Mouse (Mus musculus): ENCODE results near the gene Hist1h3g. TPM values are rescaled to one million over a fixed set of nuclear protein-coding genes. Genes with fewer than 3 reads are reported as not detected.
A peak's percentile ranks its signal among the peaks of the same experiment; 100 is the strongest.

Hist1h3g gene
- total RNA-seq (2014; fragmentation: Nextera tagmentation) (189 and 293 TPM in 2 replicates), total RNA-seq (2017) (189 and 625 TPM in 2 replicates)

- ATAC-seq (replicated peaks; ENCODE audit: low FRiP score, low TSS enrichment, poor library complexity, severe bottlenecking), result peak; percentile 74
Measured at GRCm38 (mm10) chr13:23535137-23536075, at the start of gene Hist1h3g. TSS of gene Hist1h3g (plus strand) at chr13:23535422.

- peak; percentile 96 for ATAC-seq (replicated peaks; ENCODE audit: low FRiP score, low TSS enrichment, poor library complexity, severe bottlenecking)
Measured at GRCm38 (mm10) chr13:23488400-23489322, 46.6 kb upstream of the Hist1h3g start, which contains the start of gene Btn2a2. TSS of gene Btn2a2 (minus strand) at chr13:23488857.

- peak; percentile 16; the same call in 1 of the 2 replicates for ATAC-seq (replicated peaks; ENCODE audit: low FRiP score, low TSS enrichment, poor library complexity, severe bottlenecking)
Measured at GRCm38 (mm10) chr13:23490863-23491262, 44.4 kb upstream of the Hist1h3g start.

- ATAC-seq (replicated peaks; ENCODE audit: low FRiP score, low TSS enrichment, poor library complexity, severe bottlenecking), result 0 out of 2 replicates have a peak, but pooled peaks have one; percentile 32
Measured at GRCm38 (mm10) chr13:23491263-23491662, 44.0 kb upstream of the Hist1h3g start.

- ATAC-seq (replicated peaks; ENCODE audit: low FRiP score, low TSS enrichment, poor library complexity, severe bottlenecking), result 0 out of 2 replicates have a peak, but pooled peaks have one; percentile 54
Measured at GRCm38 (mm10) chr13:23491990-23492389, 43.2 kb upstream of the Hist1h3g start.

- no peak for ATAC-seq (replicated peaks; ENCODE audit: low FRiP score, low TSS enrichment, poor library complexity, severe bottlenecking)
Measured at GRCm38 (mm10) chr13:23495526-23495925, 39.7 kb upstream of the Hist1h3g start.

GRCm38 (mm10) chr13:23497656-23498321 is 37.4 kb upstream of the Hist1h3g start:
- no peak for ATAC-seq (replicated peaks; ENCODE audit: low FRiP score, low TSS enrichment, poor library complexity, severe bottlenecking)

- no peak for ATAC-seq (replicated peaks; ENCODE audit: low FRiP score, low TSS enrichment, poor library complexity, severe bottlenecking)
Measured at GRCm38 (mm10) chr13:23498653-23499052, 36.6 kb upstream of the Hist1h3g start.

GRCm38 (mm10) chr13:23499943-23500342 is 35.3 kb upstream of the Hist1h3g start:
- no peak for ATAC-seq (replicated peaks; ENCODE audit: low FRiP score, low TSS enrichment, poor library complexity, severe bottlenecking)

GRCm38 (mm10) chr13:23500424-23501200 is 34.6 kb upstream of the Hist1h3g start:
- peak; percentile 38 for ATAC-seq (replicated peaks; ENCODE audit: low FRiP score, low TSS enrichment, poor library complexity, severe bottlenecking)

- ATAC-seq (replicated peaks; ENCODE audit: low FRiP score, low TSS enrichment, poor library complexity, severe bottlenecking), result no peak
Measured at GRCm38 (mm10) chr13:23501511-23501910, 33.7 kb upstream of the Hist1h3g start.

- ATAC-seq (replicated peaks; ENCODE audit: low FRiP score, low TSS enrichment, poor library complexity, severe bottlenecking), result no peak
Measured at GRCm38 (mm10) chr13:23502031-23502567, 33.1 kb upstream of the Hist1h3g start.

- no peak for ATAC-seq (replicated peaks; ENCODE audit: low FRiP score, low TSS enrichment, poor library complexity, severe bottlenecking)
Measured at GRCm38 (mm10) chr13:23502916-23503315, 32.3 kb upstream of the Hist1h3g start.

- ATAC-seq (replicated peaks; ENCODE audit: low FRiP score, low TSS enrichment, poor library complexity, severe bottlenecking), result peak; percentile 41; the same call in 1 of the 2 replicates
Measured at GRCm38 (mm10) chr13:23503797-23504196, 31.4 kb upstream of the Hist1h3g start.

GRCm38 (mm10) chr13:23505662-23506345 is 29.4 kb upstream of the Hist1h3g start:
- peak; percentile 17; the same call in 1 of the 2 replicates for ATAC-seq (replicated peaks; ENCODE audit: low FRiP score, low TSS enrichment, poor library complexity, severe bottlenecking)

GRCm38 (mm10) chr13:23506351-23506750 is 28.9 kb upstream of the Hist1h3g start:
- ATAC-seq (replicated peaks; ENCODE audit: low FRiP score, low TSS enrichment, poor library complexity, severe bottlenecking), result no peak

- ATAC-seq (replicated peaks; ENCODE audit: low FRiP score, low TSS enrichment, poor library complexity, severe bottlenecking), result peak; percentile 52; the same call in 1 of the 2 replicates
Measured at GRCm38 (mm10) chr13:23506819-23507515, 28.3 kb upstream of the Hist1h3g start.
